8 mouse cellular contexts compared by ENCODE assay signal in genomic region chr1:86046833-86047563, GRCm38 (mm10). TPM values are rescaled to one million over a fixed set of nuclear protein-coding genes. Genes with fewer than 3 reads are reported as not detected.
DNase-seq lines count a peak whose midpoint lies in the region; ATAC-seq lines count a peak whose summit lies in the region.

No protein-coding gene starts in this region.

- ATAC-seq in heart, embryonic 14.5 days (ENCODE audit: insufficient number of reproducible peaks, insufficient read depth, low FRiP score, low read depth) = no peak
- no peak for ATAC-seq in hindbrain, embryonic 16.5 days
- ATAC-seq in midbrain, embryonic 13.5 days = 0 out of 2 replicates have a peak, but pooled peaks have one; percentile 2

- H3K4me2 ChIP-seq in heart, embryonic 14.5 days (ENCODE audit: low read length) = peak overlapping the region; percentile 98
- peak overlapping the region; percentile 92 for H3K4me2 ChIP-seq in hindbrain, embryonic 16.5 days (ENCODE audit: low read length)
- peak overlapping the region; percentile 79 for H3K4me2 ChIP-seq in midbrain, embryonic 13.5 days (replicated peaks)

- intact Hi-C loops in heart, postnatal 36 days (cut with DNase I) = no loop called here

- DNase-seq in heart, postnatal 36 days = no peak
- peak; percentile 26 for DNase-seq in embryo, embryonic 10.5 days (ENCODE audit: low spot score)
- DNase-seq in natural killer cell, adult 2 months (ENCODE audit: low spot score in 2 of 2) = no peak
- DNase-seq in thymus, postnatal 4 days = no peak
- DNase-seq in layer of hippocampus, postnatal 36 days = no peak

- H3K4me1 ChIP-seq in heart, embryonic 14.5 days (ENCODE audit: control insufficient read depth in 2 of 2, insufficient read depth in 2 of 2, low read length in 2 of 2) = peaks cover 11 to 22% of the 10 kb centered on the region in 2 experiments
- peaks cover 7% of the 10 kb centered on the region for H3K4me1 ChIP-seq in hindbrain, embryonic 16.5 days (ENCODE audit: control insufficient read depth, insufficient read depth, low read depth, low read length)
- peaks cover 12% of the 10 kb centered on the region for H3K4me1 ChIP-seq in midbrain, embryonic 13.5 days (replicated peaks)

- H3K27me3 ChIP-seq in heart, embryonic 14.5 days (ENCODE audit: control insufficient read depth, insufficient read depth, low read length) = peaks cover 54% of the 10 kb centered on the region
- H3K27me3 ChIP-seq in hindbrain, embryonic 16.5 days (replicated peaks; ENCODE audit: control insufficient read depth, insufficient read depth, low read length) = peaks cover 17% of the 10 kb centered on the region
- H3K27me3 ChIP-seq in midbrain, embryonic 13.5 days = peaks cover 60% of the 10 kb centered on the region

- no peaks in the 10 kb centered on the region for H3K36me3 ChIP-seq in heart, embryonic 14.5 days (ENCODE audit: control insufficient read depth, insufficient read depth, low read length)
- H3K36me3 ChIP-seq in hindbrain, embryonic 16.5 days (ENCODE audit: control insufficient read depth, insufficient read depth, low read length) = no peaks in the 10 kb centered on the region
- no peaks in the 10 kb centered on the region for H3K36me3 ChIP-seq in midbrain, embryonic 13.5 days

- no peak overlapping the region for H3K27ac ChIP-seq in heart, embryonic 14.5 days (replicated peaks in 1 of 2; ENCODE audit: control insufficient read depth in 1 of 2, insufficient read depth in 1 of 2, low read depth in 2 of 2, low read length in 2 of 2)
- H3K27ac ChIP-seq in hindbrain, embryonic 16.5 days (ENCODE audit: low read depth, low read length) = no peak overlapping the region; the same call in 1 of the 2 replicates
- H3K27ac ChIP-seq in midbrain, embryonic 13.5 days = no peak overlapping the region

- WGBS in heart, embryonic 14.5 days = 15% methylated on average over 24 of the region's 24 CpGs
- 12% methylated on average over 24 of the region's 24 CpGs for WGBS in hindbrain, embryonic 16.5 days
- 9% methylated on average over 24 of the region's 24 CpGs for WGBS in midbrain, embryonic 13.5 days

- H3K9ac ChIP-seq in heart, embryonic 14.5 days (ENCODE audit: low read length) = no peak overlapping the region
- peak overlapping the region; percentile 82; the same call in 1 of the 2 replicates for H3K9ac ChIP-seq in hindbrain, embryonic 16.5 days (ENCODE audit: low read depth, low read length)
- no peak overlapping the region for H3K9ac ChIP-seq in midbrain, embryonic 13.5 days (replicated peaks)

- peak overlapping the region in 1 of 2 experiments; percentile 58; a peak in 3 of 4 replicates for H3K4me3 ChIP-seq in heart, embryonic 14.5 days (ENCODE audit: control insufficient read depth in 1 of 2, insufficient read depth in 1 of 2, low read depth in 1 of 2, low read length in 2 of 2)
- peak overlapping the region; percentile 66 for H3K4me3 ChIP-seq in hindbrain, embryonic 16.5 days (ENCODE audit: low read length)
- H3K4me3 ChIP-seq in midbrain, embryonic 13.5 days (replicated peaks) = peak overlapping the region; percentile 55

- no peaks in the 10 kb centered on the region for H3K9me3 ChIP-seq in heart, embryonic 14.5 days (ENCODE audit: control insufficient read depth, low read length)
- H3K9me3 ChIP-seq in hindbrain, embryonic 16.5 days (ENCODE audit: control insufficient read depth, low read length) = no peaks in the 10 kb centered on the region
- H3K9me3 ChIP-seq in midbrain, embryonic 13.5 days = no peaks in the 10 kb centered on the region

RNA-seq across cellular contexts. Expression of gene 2810459M11Rik, which starts 1.3 kb away (rescaled TPM):
- polyA plus RNA-seq in heart, embryonic 14.5 days (2014; fragmentation: Nextera tagmentation; extraction: Ambion mirVana) = 0.13 and 0.27 TPM in 2 replicates
- not detected for total RNA-seq in heart, postnatal 36 days (2021)
- 11.6 and 12.4 TPM in 2 replicates for polyA plus RNA-seq in hindbrain, embryonic 16.5 days (2015; fragmentation: Nextera tagmentation; extraction: Ambion mirVana)
- polyA plus RNA-seq in midbrain, embryonic 13.5 days (2015; fragmentation: Nextera tagmentation; extraction: Ambion mirVana) = 2.3 and 2.5 TPM in 2 replicates
- total RNA-seq in layer of hippocampus, postnatal 36 days (2021) = 10 to 100 TPM; 11.4 TPM

RNA-seq across cellular contexts. Expression of gene Psmd1, which starts 17.2 kb away (rescaled TPM):
- polyA plus RNA-seq in heart, embryonic 14.5 days (2014; fragmentation: Nextera tagmentation; extraction: Ambion mirVana) = 134 and 141 TPM in 2 replicates
- 100 to 1,000 TPM; 104 to 110 TPM for total RNA-seq in heart, postnatal 36 days (2021)
- 193 and 196 TPM in 2 replicates for polyA plus RNA-seq in hindbrain, embryonic 16.5 days (2015; fragmentation: Nextera tagmentation; extraction: Ambion mirVana)
- 188 and 201 TPM in 2 replicates for polyA plus RNA-seq in midbrain, embryonic 13.5 days (2015; fragmentation: Nextera tagmentation; extraction: Ambion mirVana)
- 100 to 1,000 TPM; 104 to 108 TPM for total RNA-seq in layer of hippocampus, postnatal 36 days (2021)

RNA-seq across cellular contexts. Expression of gene Spata3, which starts 30.4 kb away (rescaled TPM):
- polyA plus RNA-seq in heart, embryonic 14.5 days (2014; fragmentation: Nextera tagmentation; extraction: Ambion mirVana) = not detected in 2 replicates
- not detected for total RNA-seq in heart, postnatal 36 days (2021)
- 0.56 and 0.89 TPM in 2 replicates for polyA plus RNA-seq in hindbrain, embryonic 16.5 days (2015; fragmentation: Nextera tagmentation; extraction: Ambion mirVana)
- polyA plus RNA-seq in midbrain, embryonic 13.5 days (2015; fragmentation: Nextera tagmentation; extraction: Ambion mirVana) = 0.27 TPM in 1 of 2 replicates, not detected in the other
- total RNA-seq in layer of hippocampus, postnatal 36 days (2021) = 1 to 10 TPM in 1 of 2 experiments, under 1 TPM in 1; 0.35 to 1.3 TPM
